Mouse (Mus musculus) frontal cortex, postnatal 14 days (tissue): ENCODE data around the gene Smim22.

ENCODE experiments used
- DNase-seq, 2 experiments: peaks; one replicate each; pipeline ENCODE4 v3.0.0; 2022; ENCODE audit warnings: low spot score in 2 of 2

Gene Smim22

GRCm38 (mm10) chr16:5008076-5008475, 988 bp downstream of the Smim22 start:
- no peak for DNase-seq

GRCm38 (mm10) chr16:5010371-5010935, 3.4 kb downstream of the Smim22 start:
- DNase-seq: no peak

- no peak for DNase-seq
Observed at GRCm38 (mm10) chr16:5011285-5011684, 4.2 kb downstream of the Smim22 start.

GRCm38 (mm10) chr16:5012036-5013005, 5.2 kb downstream of the Smim22 start:
- no peak for DNase-seq

GRCm38 (mm10) chr16:5013054-5013838, 6.2 kb downstream of the Smim22 start, which contains the start of gene Rogdi:
Rogdi (minus strand) TSS chr16:5013553.
- DNase-seq: peak; percentile 99

GRCm38 (mm10) chr16:5014578-5014977, 7.5 kb downstream of the Smim22 start:
- no peak for DNase-seq

GRCm38 (mm10) chr16:5024021-5024420, 16.9 kb downstream of the Smim22 start:
- no peak for DNase-seq

GRCm38 (mm10) chr16:5029847-5030246, 22.8 kb downstream of the Smim22 start:
- no peak for DNase-seq

- DNase-seq: no peak
Observed at GRCm38 (mm10) chr16:5035591-5035990, 28.5 kb downstream of the Smim22 start.

GRCm38 (mm10) chr16:5036649-5037234, 29.7 kb downstream of the Smim22 start:
- DNase-seq: no peak

GRCm38 (mm10) chr16:5045322-5045721, 38.2 kb downstream of the Smim22 start:
- no peak for DNase-seq

- no peak for DNase-seq
Observed at GRCm38 (mm10) chr16:5049182-5049773, 42.2 kb downstream of the Smim22 start.

- peak; percentile 99 for DNase-seq
Observed at GRCm38 (mm10) chr16:5049774-5050234, 42.7 kb downstream of the Smim22 start, which contains the start of the genes Glyr1 and Ubn1. Glyr1 (minus strand) TSS chr16:5049863. Ubn1 (plus strand) TSS chr16:5050057.

- DNase-seq: peak; percentile 63
Observed at GRCm38 (mm10) chr16:5050251-5051110, 43.4 kb downstream of the Smim22 start.
